Mouse (Mus musculus) left cerebral cortex, adult 2 months (tissue): ENCODE measurements at regions not wholly inside any gene's neighbourhood (a gene's known extent, or its start where the extent isn't known, plus 50 kb on each side); places are given as distances from the start of the nearest gene placed in this dataset.

Source experiments
- DNase-seq, 2 experiments: peaks; one replicate each; pipeline ENCODE4 v3.0.0; 2021 to 2022; ENCODE audit warnings: low spot score in 2 of 2, mixed read lengths in 1 of 2; ENCODE audit errors: extremely low spot score in 1 of 2
- H3K27ac ChIP-seq: fragments of 200-600 bp; 2 replicates; pipeline ENCODE4 v1.8.1; 2022
- H3K4me3 ChIP-seq: fragments of 200-600 bp; 2 replicates; pipeline ENCODE4 v1.8.1; 2022
- CTCF ChIP-seq: fragments of 200-600 bp; IDR thresholded peaks from 2 replicates; pipeline ENCODE4 v1.8.1; 2022; ENCODE audit warnings: antibody characterized with exemption, mild to moderate bottlenecking, moderate library complexity
- intact Hi-C: fragments of 180-260 bp; cut with DNase I; formaldehyde crosslinking; loops from one replicate; pipeline ENCODE4 v1.15.1; 2025

GRCm38 (mm10) chr1:79379736-79380135 lies 60.2 kb downstream of the Scg2 start:
- no peak for TF ChIP-seq CTCF
- Histone ChIP-seq H3K4me3 (no peak overlapping the region), H3K27ac (no peak overlapping the region)
- DNase-seq, result no peak
- intact Hi-C loops, result no loop called here

GRCm38 (mm10) chr1:79374811-79375210 lies 65.1 kb downstream of the Scg2 start:
- TF ChIP-seq CTCF, result no peak
- no peak overlapping the region for H3K4me3 ChIP-seq
- no peak for DNase-seq
- intact Hi-C loops, result no loop called here
- H3K27ac ChIP-seq, result no peak overlapping the region

- no peak; the same call in 1 of the 2 replicates for TF ChIP-seq CTCF
- intact Hi-C loops, result no loop called here
Observed at GRCm38 (mm10) chr1:79357291-79358045, 82.5 kb downstream of the Scg2 start.

GRCm38 (mm10) chr1:79346511-79346910 lies 93.4 kb downstream of the Scg2 start:
- Histone ChIP-seq H3K27ac (no peak overlapping the region), H3K4me3 (no peak overlapping the region)
- TF ChIP-seq CTCF, result no peak
- no peak for DNase-seq
- intact Hi-C loops, result no loop called here

More at GRCm38 (mm10) chr1:79357291-79358045, 82.5 kb downstream of the Scg2 start:
- no peak for DNase-seq
- Histone ChIP-seq H3K27ac (no peak overlapping the region), H3K4me3 (no peak overlapping the region)

- no peak for DNase-seq
- intact Hi-C loops, result no loop called here
- TF ChIP-seq CTCF, result no peak
- Histone ChIP-seq H3K4me3 (no peak overlapping the region), H3K27ac (no peak overlapping the region)
Observed at GRCm38 (mm10) chr1:79335480-79336114, 104.3 kb downstream of the Scg2 start.

GRCm38 (mm10) chr1:79317194-79317593 lies 122.7 kb downstream of the Scg2 start:
- no peak for TF ChIP-seq CTCF
- intact Hi-C loops, result no loop called here
- no peak for DNase-seq
- H3K27ac ChIP-seq, result no peak overlapping the region
- no peak overlapping the region for H3K4me3 ChIP-seq

- TF ChIP-seq CTCF, result no peak
- DNase-seq, result no peak
- no peak overlapping the region for H3K27ac ChIP-seq
- H3K4me3 ChIP-seq, result no peak overlapping the region
- intact Hi-C loops, result loop anchor here (5.0 kb wide), 1 partner anchor 582 kb away; no protein-coding TSS in a partner anchor
Observed at GRCm38 (mm10) chr1:79314774-79315173, 125.1 kb downstream of the Scg2 start.

- no peak for DNase-seq
Observed at GRCm38 (mm10) chr1:79312153-79312552, 127.8 kb downstream of the Scg2 start.

GRCm38 (mm10) chr1:79303602-79304001 lies 136.3 kb downstream of the Scg2 start:
- DNase-seq, result no peak
- intact Hi-C loops, result no loop called here
- no peak overlapping the region for H3K27ac ChIP-seq
- TF ChIP-seq CTCF, result no peak
- no peak overlapping the region for H3K4me3 ChIP-seq

More at GRCm38 (mm10) chr1:79312153-79312552, 127.8 kb downstream of the Scg2 start:
- TF ChIP-seq CTCF, result no peak
- intact Hi-C loops, result loop anchor here (5.0 kb wide), 1 partner anchor 580 kb away; no protein-coding TSS in a partner anchor
- Histone ChIP-seq H3K27ac (no peak overlapping the region), H3K4me3 (no peak overlapping the region)

- Histone ChIP-seq H3K4me3 (no peak overlapping the region), H3K27ac (no peak overlapping the region)
- intact Hi-C loops, result no loop called here
- DNase-seq, result no peak
- TF ChIP-seq CTCF, result no peak
Observed at GRCm38 (mm10) chr1:79299639-79300038, 140.3 kb downstream of the Scg2 start.

- DNase-seq, result no peak
- TF ChIP-seq CTCF, result no peak
- intact Hi-C loops, result no loop called here
- no peak overlapping the region for H3K4me3 ChIP-seq
- H3K27ac ChIP-seq, result no peak overlapping the region
Observed at GRCm38 (mm10) chr1:79259726-79260125, 180.2 kb downstream of the Scg2 start.

- Histone ChIP-seq H3K27ac (no peak overlapping the region), H3K4me3 (no peak overlapping the region)
- intact Hi-C loops, result no loop called here
- no peak for DNase-seq
- TF ChIP-seq CTCF, result no peak
Observed at GRCm38 (mm10) chr1:79212970-79213369, 226.9 kb downstream of the Scg2 start.
